Mouse (Mus musculus) heart, embryonic 11.5 days (tissue): ENCODE measurements around the gene Atm. TPM values are rescaled to one million over a fixed set of nuclear protein-coding genes. Genes with fewer than 3 reads are reported as not detected.

Experiments used
- ATAC-seq: fragments of 200-750 bp; cut with Nextera tagmentation; replicated peaks from 2 replicates; pipeline ENCODE4 v1.8.0; 2017; ENCODE audit warnings: moderate library complexity; ENCODE audit not compliant: insufficient number of reproducible peaks, low FRiP score, low TSS enrichment
- H3K27ac ChIP-seq: fragments of 300-500 bp; sonication (generic); 2 replicates; pipeline ENCODE4 v1.5.1; 2014; ENCODE audit warnings: mild to moderate bottlenecking, low read depth, low read length
- H3K27me3 ChIP-seq: fragments of 300-500 bp; sonication (generic); 2 replicates; pipeline ENCODE4 v1.6.1; 2014; ENCODE audit warnings: mild to moderate bottlenecking, low read length, mixed read lengths; ENCODE audit not compliant: control insufficient read depth, insufficient read depth
- H3K36me3 ChIP-seq: fragments of 300-500 bp; sonication (generic); 2 replicates; pipeline ENCODE4 v1.6.1; 2014; ENCODE audit warnings: mild to moderate bottlenecking, low read length, moderate library complexity, mixed read lengths; ENCODE audit not compliant: control insufficient read depth, insufficient read depth
- H3K4me1 ChIP-seq: fragments of 300-500 bp; sonication (generic); 2 replicates; pipeline ENCODE4 v1.6.1; 2014; ENCODE audit warnings: low read length; ENCODE audit not compliant: control insufficient read depth, insufficient read depth
- H3K4me2 ChIP-seq: fragments of 300-500 bp; sonication (generic); 2 replicates; pipeline ENCODE4 v1.6.1; 2014; ENCODE audit warnings: mild to moderate bottlenecking, moderate library complexity
- H3K4me3 ChIP-seq: fragments of 300-500 bp; sonication (generic); 2 replicates; pipeline ENCODE4 v1.5.1; 2014; ENCODE audit warnings: low read depth, low read length
- H3K9ac ChIP-seq: fragments of 300-500 bp; sonication (generic); 2 replicates; pipeline ENCODE4 v1.6.1; 2014; ENCODE audit warnings: mild to moderate bottlenecking, low read depth, low read length, moderate library complexity
- H3K9me3 ChIP-seq: fragments of 300-500 bp; sonication (generic); replicated peaks from 2 replicates; pipeline ENCODE4 v1.6.1; 2016; ENCODE audit warnings: low read length; ENCODE audit not compliant: control insufficient read depth
- WGBS: fragments of 180-500 bp; shearing (Covaris S2); extraction: QIAGEN DNeasy Blood & Tissue Kit; methylation state at CpG from one replicate; pipeline ENCODE4 v1.1.7; 2014; ENCODE audit not compliant: insufficient replicate concordance; 5-methylcytosine and 5-hydroxymethylcytosine counted together
- polyA plus RNA-seq: library from polyadenylated mRNA; unstranded; fragments of >200 nt; fragmentation: Nextera tagmentation; extraction: Ambion mirVana; gene quantifications from 2 replicates; pipeline ENCODE4 v1.2.1, GENCODE M21; 2014

The Atm gene
- 12.0 and 12.6 TPM in 2 replicates for polyA plus RNA-seq

- Histone ChIP-seq H3K9me3 (no peaks in the 10 kb centered on the region), H3K27ac (peak within 1 kb of the TSS; percentile 94), H3K4me1 (peaks cover 10% of the 10 kb centered on the region), H3K4me2 (peak within 1 kb of the TSS; percentile 92), H3K4me3 (peak within 1 kb of the TSS; percentile 83), H3K27me3 (no peaks in the 10 kb centered on the region), H3K36me3 (no peaks in the 10 kb centered on the region), H3K9ac (peak within 1 kb of the TSS; percentile 91)
- peak; percentile 99 for ATAC-seq
- WGBS = under 1% methylated on average over 69 of the region's 69 CpGs
These were observed at the start of gene Atm, which contains the start of gene Npat for GRCm38 (mm10) chr9:53536558-53537320. Gene Atm, minus strand, starts transcription at chr9:53536740. Gene Npat, plus strand, starts transcription at chr9:53537047.

GRCm38 (mm10) chr9:53581870-53582269, 45.3 kb upstream of the Atm start:
- Histone ChIP-seq H3K4me1 (no peaks in the 10 kb centered on the region), H3K4me2 (no peak overlapping the region), H3K27ac (no peak overlapping the region), H3K9me3 (no peaks in the 10 kb centered on the region), H3K9ac (no peak overlapping the region), H3K4me3 (no peak overlapping the region), H3K36me3 (peaks cover 19% of the 10 kb centered on the region), H3K27me3 (no peaks in the 10 kb centered on the region)
- 79% methylated on average over 4 of the region's 4 CpGs for WGBS
- ATAC-seq = no peak

- no peaks in the 10 kb centered on the region for H3K27me3 ChIP-seq
- no peak overlapping the region for H3K4me3 ChIP-seq
- no peaks in the 10 kb centered on the region for H3K9me3 ChIP-seq
- no peak overlapping the region for H3K9ac ChIP-seq
- ATAC-seq = no peak
- no peak overlapping the region for H3K4me2 ChIP-seq
- peaks cover 11% of the 10 kb centered on the region for H3K36me3 ChIP-seq
- no peak overlapping the region for H3K27ac ChIP-seq
- 84% methylated on average over 5 of the region's 5 CpGs for WGBS
- H3K4me1 ChIP-seq = no peaks in the 10 kb centered on the region
These were observed 39.2 kb upstream of the Atm start for GRCm38 (mm10) chr9:53575721-53576120.

- Histone ChIP-seq H3K27ac (no peak overlapping the region), H3K27me3 (no peaks in the 10 kb centered on the region), H3K9ac (no peak overlapping the region), H3K4me1 (no peaks in the 10 kb centered on the region), H3K4me2 (no peak overlapping the region), H3K4me3 (no peak overlapping the region), H3K9me3 (no peaks in the 10 kb centered on the region), H3K36me3 (peaks cover 13% of the 10 kb centered on the region)
- ATAC-seq = no peak
- 86% methylated on average over 7 of the region's 7 CpGs for WGBS
These were observed 36.2 kb upstream of the Atm start for GRCm38 (mm10) chr9:53572516-53573307.

GRCm38 (mm10) chr9:53570662-53571061, 34.1 kb upstream of the Atm start:
- H3K4me2 ChIP-seq = no peak overlapping the region
- H3K9ac ChIP-seq = no peak overlapping the region
- no peaks in the 10 kb centered on the region for H3K4me1 ChIP-seq
- no peak for ATAC-seq
- no peaks in the 10 kb centered on the region for H3K27me3 ChIP-seq
- no peak overlapping the region for H3K27ac ChIP-seq
- H3K9me3 ChIP-seq = no peaks in the 10 kb centered on the region
- peaks cover 17% of the 10 kb centered on the region for H3K36me3 ChIP-seq
- WGBS = 93% methylated on average over 6 of the region's 6 CpGs
- no peak overlapping the region for H3K4me3 ChIP-seq

- Histone ChIP-seq H3K4me2 (peak overlapping the region; percentile 71), H3K9me3 (no peaks in the 10 kb centered on the region), H3K27ac (peak overlapping the region; percentile 94), H3K9ac (peak overlapping the region; percentile 91), H3K4me1 (peaks cover 10% of the 10 kb centered on the region), H3K27me3 (no peaks in the 10 kb centered on the region), H3K36me3 (no peaks in the 10 kb centered on the region), H3K4me3 (peak overlapping the region; percentile 83)
- whole genome bisulfite sequencing = under 1% methylated on average over 33 of the region's 34 CpGs
- ATAC-seq = no peak; the same call in 1 of the 2 replicates
These were observed 911 bp upstream of the Atm start for GRCm38 (mm10) chr9:53537336-53537965.

GRCm38 (mm10) chr9:53535416-53536320, 872 bp downstream of the Atm start:
- no peaks in the 10 kb centered on the region for H3K36me3 ChIP-seq
- WGBS = 17% methylated on average over 17 of the region's 17 CpGs
- ATAC-seq = no peak
- peaks cover 10% of the 10 kb centered on the region for H3K4me1 ChIP-seq
- peak overlapping the region; percentile 89 for H3K27ac ChIP-seq
- H3K4me2 ChIP-seq = peak overlapping the region; percentile 92
- H3K9me3 ChIP-seq = no peaks in the 10 kb centered on the region
- H3K27me3 ChIP-seq = no peaks in the 10 kb centered on the region
- peak overlapping the region; percentile 75 for H3K9ac ChIP-seq
- peak overlapping the region; percentile 83 for H3K4me3 ChIP-seq
